Mouse (Mus musculus): Measurements from ENCODE around the gene Pde8b.

DNA sequence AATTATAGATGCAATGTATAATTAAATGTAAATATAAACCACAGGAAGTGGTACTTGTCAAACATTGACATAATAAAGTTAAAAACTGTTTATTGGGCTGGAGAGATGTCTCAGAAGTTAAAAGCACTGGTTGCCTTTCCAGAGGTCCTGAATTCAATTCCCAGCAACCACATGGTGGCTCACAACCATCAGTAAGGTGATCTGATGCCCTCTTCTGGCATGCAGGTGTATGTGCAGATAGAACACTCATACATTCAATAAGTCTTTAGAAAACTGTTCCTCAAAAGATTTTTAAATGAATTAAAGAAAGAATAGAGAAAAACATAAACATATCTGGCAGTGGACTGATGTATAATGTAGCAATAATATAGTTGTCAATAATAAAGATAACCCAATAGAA lies 179.9 kb downstream of the Pde8b start:
- TF ChIP-seq CTCF (IDR thresholded peaks at IDR 0.05; ENCODE audit: low read depth) (peak; percentile 44), EP300 (optimal IDR thresholded peaks at IDR 0.05) (no peak)

All from stomach, postnatal 0 days (tissue).